Mouse (Mus musculus) T-cell, adult 2 months (primary cell): ENCODE data around the gene Colca2.
A peak's percentile ranks its signal among the peaks of the same experiment; 100 is the strongest.

ENCODE experiments used
- DNase-seq: peaks from one replicate; pipeline ENCODE4 v3.0.0; 2022; ENCODE audit warnings: low spot score

Gene Colca2

GRCm38 (mm10) chr9:51278500-51279381, at the start of gene Colca2:
Colca2 (minus strand) TSS chr9:51278569.
- peak; percentile 25 for DNase-seq

- DNase-seq, result no peak
These were observed 49.2 kb upstream of the Colca2 start for GRCm38 (mm10) chr9:51327555-51327903.

GRCm38 (mm10) chr9:51326619-51327554, 48.5 kb upstream of the Colca2 start:
- DNase-seq, result no peak

- DNase-seq, result no peak
These were observed 46.2 kb upstream of the Colca2 start for GRCm38 (mm10) chr9:51324406-51325065.

- DNase-seq, result no peak
These were observed 41.7 kb upstream of the Colca2 start for GRCm38 (mm10) chr9:51320096-51320495.

- no peak for DNase-seq
These were observed 39.9 kb upstream of the Colca2 start for GRCm38 (mm10) chr9:51318246-51318645.

GRCm38 (mm10) chr9:51317322-51317721, 39.0 kb upstream of the Colca2 start:
- DNase-seq, result no peak

- no peak for DNase-seq
These were observed 37.2 kb upstream of the Colca2 start for GRCm38 (mm10) chr9:51315402-51316063.

GRCm38 (mm10) chr9:51312554-51313317, 34.4 kb upstream of the Colca2 start:
- no peak for DNase-seq

- DNase-seq, result no peak
These were observed 32.1 kb upstream of the Colca2 start for GRCm38 (mm10) chr9:51310515-51310914.

GRCm38 (mm10) chr9:51306351-51306750, 28.0 kb upstream of the Colca2 start:
- DNase-seq, result no peak

- no peak for DNase-seq
These were observed 26.8 kb upstream of the Colca2 start for GRCm38 (mm10) chr9:51305146-51305545.

- DNase-seq, result no peak
These were observed 25.6 kb upstream of the Colca2 start for GRCm38 (mm10) chr9:51303980-51304379.

GRCm38 (mm10) chr9:51293541-51293940, 15.2 kb upstream of the Colca2 start:
- no peak for DNase-seq

GRCm38 (mm10) chr9:51292674-51293073, 14.3 kb upstream of the Colca2 start:
- DNase-seq, result peak; percentile 70

- no peak for DNase-seq
These were observed 12.6 kb upstream of the Colca2 start for GRCm38 (mm10) chr9:51290980-51291379.

GRCm38 (mm10) chr9:51286079-51286478, 7.7 kb upstream of the Colca2 start:
- no peak for DNase-seq

GRCm38 (mm10) chr9:51277834-51278498, 403 bp downstream of the Colca2 start:
- no peak for DNase-seq

- DNase-seq, result no peak
These were observed 3.7 kb downstream of the Colca2 start for GRCm38 (mm10) chr9:51274678-51275077.

GRCm38 (mm10) chr9:51273581-51274154, 4.7 kb downstream of the Colca2 start:
- no peak for DNase-seq
